Mouse (Mus musculus): ENCODE data around the gene Mutyh.

DNA sequence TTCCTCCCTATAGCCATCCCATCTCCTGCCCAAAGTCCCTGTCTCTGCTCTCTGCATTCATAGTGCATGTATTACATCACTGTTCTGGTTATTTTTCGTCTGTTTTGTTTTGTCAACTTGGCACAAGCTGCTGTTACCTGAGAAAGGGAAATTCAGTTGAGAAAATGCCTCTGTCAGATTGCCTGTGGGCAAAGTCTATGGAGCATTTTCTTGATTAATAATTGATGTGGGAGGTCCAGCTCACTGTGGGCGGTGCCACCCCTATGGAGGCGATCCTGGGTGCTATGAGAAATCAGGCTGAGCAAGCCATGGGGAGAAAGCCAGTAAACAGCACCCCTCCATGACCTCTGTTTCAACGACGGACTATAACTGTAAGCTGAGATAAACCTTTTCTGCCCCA, 52.2 kb downstream of the Mutyh start:
- no peak for TF ChIP-seq CTCF (conservative IDR thresholded peaks at IDR 0.05; ENCODE audit: low read length)
- no peak for TF ChIP-seq POU5F1 (IDR thresholded peaks at IDR 0.05; ENCODE audit: borderline replicate concordance, low read length)
- TF ChIP-seq NANOG (IDR thresholded peaks at IDR 0.05; ENCODE audit: borderline replicate concordance, low read length), result no peak
